Mouse (Mus musculus): ENCODE measurements around the gene Zfp941.

DNA sequence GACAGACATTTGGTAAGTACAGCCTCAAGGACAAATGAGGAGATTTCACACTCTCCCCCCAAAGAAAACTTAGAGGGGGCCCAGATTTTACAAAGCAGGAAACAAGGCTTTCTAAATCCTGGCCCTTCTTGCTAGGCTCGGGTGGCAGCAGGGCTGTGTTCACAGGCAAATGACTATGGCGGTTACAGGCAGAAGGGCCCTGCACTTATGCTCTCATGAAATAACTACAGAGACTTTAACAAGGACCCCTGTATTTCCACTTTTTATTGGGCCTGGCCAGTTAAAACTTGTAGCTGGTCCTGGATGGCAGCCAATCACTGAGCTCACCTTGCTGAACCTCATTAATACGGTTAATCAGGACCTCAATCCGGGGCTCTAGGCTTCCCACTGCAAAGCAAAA lies 41.4 kb downstream of the Zfp941 start:
- TF ChIP-seq EP300 (IDR thresholded peaks at IDR 0.05; ENCODE audit: low read depth) (no peak), CTCF (IDR thresholded peaks at IDR 0.05; ENCODE audit: low read depth) (no peak)

All from heart, postnatal 0 days (tissue).